Mouse (Mus musculus): ENCODE data around the gene Kcnj13.

Gene Kcnj13

DNA sequence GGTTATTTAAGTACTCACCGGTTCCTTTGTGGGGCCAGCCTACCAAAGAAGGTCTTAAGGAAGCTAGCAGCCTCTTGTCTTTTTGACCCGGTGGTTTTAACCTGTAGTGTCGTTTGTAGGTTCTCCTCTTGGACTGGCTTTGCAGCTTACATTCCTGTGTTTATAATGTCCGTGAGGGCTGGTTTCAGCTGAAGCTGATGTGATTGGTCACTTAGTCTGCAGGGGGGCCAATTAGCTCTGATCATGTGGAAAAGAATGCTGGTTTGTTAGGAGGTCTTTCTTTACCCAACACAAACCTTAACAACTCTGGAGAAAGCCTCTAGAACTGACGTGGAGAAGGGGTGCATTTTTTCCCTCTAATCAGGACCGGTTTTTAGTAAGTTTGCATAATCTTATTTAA lies at the start of gene Kcnj13:
Gene Kcnj13 (minus strand): TSS at position 136 of the 400 bp plus-strand sequence.
- DNase-seq (ENCODE audit: extremely low read depth, low read depth), result no peak

DNA sequence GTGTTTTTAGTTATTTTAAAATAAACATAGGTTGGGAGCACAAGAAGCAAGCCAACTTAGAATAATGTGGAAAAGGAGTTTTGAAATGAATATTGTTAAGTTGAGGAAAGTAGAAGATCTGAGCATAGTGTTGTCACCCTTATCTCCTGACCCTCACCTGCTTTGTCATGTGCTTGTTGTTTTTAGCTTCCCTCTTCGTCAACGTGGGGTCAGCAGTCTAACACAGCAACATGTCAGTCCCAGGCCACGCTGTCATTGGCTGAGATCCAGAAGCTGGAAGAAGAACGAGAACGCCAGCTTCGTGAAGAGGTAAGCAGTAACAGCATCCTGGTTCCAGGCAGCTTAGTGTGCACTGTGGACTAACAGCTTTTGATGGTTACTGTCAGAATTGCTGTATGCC lies 42.1 kb upstream of the Kcnj13 start:
- DNase-seq (ENCODE audit: extremely low read depth, low read depth), result no peak

- DNase-seq (ENCODE audit: extremely low read depth, low read depth), result no peak
Observed at GRCm38 (mm10) chr1:87435125-87435524, 40.6 kb upstream of the Kcnj13 start.

DNA sequence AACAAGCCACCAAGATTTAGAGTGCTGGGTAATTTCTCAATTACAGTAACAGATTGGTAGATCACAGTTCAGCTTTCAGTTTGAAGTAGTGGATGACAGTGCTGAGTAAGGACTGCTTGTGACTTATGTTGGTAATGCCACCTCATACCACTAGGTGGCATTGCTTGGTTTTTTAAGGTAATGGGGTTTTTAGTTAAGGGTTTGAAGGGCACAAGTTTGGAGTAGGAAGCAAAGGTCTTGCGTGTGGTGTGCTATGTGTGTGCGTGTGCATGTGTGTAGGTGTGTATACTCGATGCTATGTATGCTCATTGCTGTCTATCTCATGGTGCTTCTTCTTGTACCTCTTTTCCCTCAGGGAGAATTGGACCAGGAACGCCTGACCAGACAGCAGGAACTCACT lies 24.2 kb upstream of the Kcnj13 start:
- peak; percentile 54 for DNase-seq (ENCODE audit: extremely low read depth, low read depth)

DNA sequence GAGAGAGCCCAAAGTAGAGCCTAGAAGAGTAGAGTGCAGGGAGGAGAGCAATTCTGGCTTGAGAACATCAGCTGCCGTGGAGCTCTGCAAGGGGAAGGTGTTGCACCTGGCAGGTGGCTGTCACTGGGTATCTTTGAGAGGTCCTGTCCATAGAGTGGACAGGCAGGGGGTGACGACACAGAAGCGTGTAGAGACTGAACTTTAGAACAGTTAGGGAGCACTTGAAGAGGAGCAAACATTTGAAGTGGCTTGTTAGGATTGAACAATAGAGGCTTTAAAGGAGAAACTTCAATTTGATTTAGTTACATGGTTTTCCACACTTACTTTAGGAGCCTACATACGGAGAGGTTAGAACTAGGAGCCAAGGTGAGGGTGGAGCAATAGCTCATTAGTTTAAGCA lies 14.9 kb upstream of the Kcnj13 start:
- DNase-seq (ENCODE audit: extremely low read depth, low read depth), result no peak

DNA sequence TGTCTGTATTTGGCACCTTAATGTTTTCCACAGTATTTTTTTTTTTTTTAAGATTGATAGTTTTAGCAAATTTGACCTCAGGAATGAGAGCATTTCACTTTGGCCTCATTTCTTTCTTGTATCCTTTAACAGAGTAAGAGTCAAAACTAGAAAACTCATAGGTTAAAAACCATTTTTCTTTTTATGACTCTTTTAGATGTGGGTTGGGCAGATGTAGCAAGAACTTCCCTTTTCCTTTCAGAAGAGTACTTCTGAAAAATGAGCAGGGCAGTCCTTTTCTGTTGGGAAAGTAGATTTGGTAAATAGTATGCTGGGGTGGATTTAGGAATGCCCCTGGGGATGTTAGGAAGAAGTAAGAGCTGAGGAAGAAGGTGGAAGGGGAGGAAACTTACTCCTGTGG lies 11.5 kb upstream of the Kcnj13 start:
- no peak for DNase-seq (ENCODE audit: extremely low read depth, low read depth)

GRCm38 (mm10) chr1:87404710-87405109 lies 10.2 kb upstream of the Kcnj13 start:
- no peak for DNase-seq (ENCODE audit: extremely low read depth, low read depth)

DNA sequence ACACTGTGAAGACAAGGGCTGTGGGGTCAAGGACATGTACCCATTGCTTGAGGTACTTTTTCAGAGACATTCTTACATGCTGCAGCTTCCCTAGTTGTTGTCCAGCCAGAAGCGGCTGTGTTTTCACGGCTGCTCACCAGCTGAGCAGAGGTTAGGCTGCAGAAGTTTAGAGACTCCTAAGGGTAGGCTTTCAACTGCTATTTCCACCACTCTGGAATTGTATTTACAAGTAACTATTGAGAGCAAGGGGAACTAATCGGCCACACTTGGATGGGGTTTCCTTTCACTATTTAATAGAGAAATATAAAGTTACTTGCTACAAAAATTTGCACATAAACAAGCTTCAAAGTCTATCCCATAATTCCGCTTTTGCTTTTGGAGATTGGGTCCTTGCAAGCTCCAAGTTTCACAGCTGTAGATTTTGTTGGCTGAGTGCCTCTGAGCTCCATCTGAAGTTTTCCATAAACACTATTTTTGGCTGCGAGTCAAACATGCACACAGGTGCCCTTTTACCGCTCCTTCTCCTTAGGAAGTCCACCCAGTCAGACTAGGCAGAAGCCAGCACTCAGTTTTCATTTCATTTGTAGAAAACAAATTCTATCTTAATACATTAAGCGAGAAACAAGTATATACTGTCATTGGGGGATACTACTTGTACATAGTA lies 2.5 kb upstream of the Kcnj13 start:
- no peak for DNase-seq (ENCODE audit: extremely low read depth, low read depth)

- DNase-seq (ENCODE audit: extremely low read depth, low read depth), result no peak
Observed at GRCm38 (mm10) chr1:87393444-87394195, 909 bp downstream of the Kcnj13 start.

- DNase-seq (ENCODE audit: extremely low read depth, low read depth), result no peak
Observed at GRCm38 (mm10) chr1:87386436-87387092, 8.0 kb downstream of the Kcnj13 start.

- DNase-seq (ENCODE audit: extremely low read depth, low read depth), result no peak
Observed at GRCm38 (mm10) chr1:87381152-87381551, 13.4 kb downstream of the Kcnj13 start.

DNA sequence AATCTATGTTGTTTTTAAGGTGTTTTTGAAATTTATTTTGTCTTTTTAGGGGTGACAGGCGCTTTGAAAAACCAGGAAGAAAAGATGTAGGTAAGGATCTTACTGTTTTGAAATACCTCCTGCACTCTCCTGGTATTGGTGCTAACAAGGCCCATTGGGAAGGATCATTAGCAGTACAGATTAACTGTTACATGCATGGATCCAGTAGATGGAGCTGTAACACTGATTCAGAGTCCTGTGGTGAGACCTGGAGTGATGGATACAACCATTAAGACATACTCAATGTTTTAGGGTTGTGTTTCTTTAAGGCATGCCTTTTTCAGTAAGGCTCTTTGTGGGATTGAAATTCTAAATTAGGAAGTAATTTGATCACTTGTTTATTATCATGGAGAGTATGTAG lies 14.6 kb downstream of the Kcnj13 start:
- DNase-seq (ENCODE audit: extremely low read depth, low read depth), result peak; percentile 7

GRCm38 (mm10) chr1:87378024-87378560 lies 16.4 kb downstream of the Kcnj13 start:
- DNase-seq (ENCODE audit: extremely low read depth, low read depth), result no peak

- DNase-seq (ENCODE audit: extremely low read depth, low read depth), result no peak
Observed at GRCm38 (mm10) chr1:87360276-87360675, 34.3 kb downstream of the Kcnj13 start.

- no peak for DNase-seq (ENCODE audit: extremely low read depth, low read depth)
Observed at GRCm38 (mm10) chr1:87350576-87350975, 44.0 kb downstream of the Kcnj13 start.

Data from MEL-GATA-1-ER (cell line).